Mouse (Mus musculus): ENCODE data around the gene Rgl2. TPM values are rescaled to one million over a fixed set of nuclear protein-coding genes. Genes with fewer than 3 reads are reported as not detected.
A peak's percentile ranks its signal among the peaks of the same experiment; 100 is the strongest.
"Not testable (repeated sequence)": the region's sequence is repeated elsewhere in the genome, so short reads cannot be mapped to it uniquely, and the experiment has no call there.

Gene Rgl2
- 32.5 and 32.9 TPM in 2 replicates for polyA plus RNA-seq (2014; fragmentation: Nextera tagmentation; extraction: Ambion mirVana)

DNA sequence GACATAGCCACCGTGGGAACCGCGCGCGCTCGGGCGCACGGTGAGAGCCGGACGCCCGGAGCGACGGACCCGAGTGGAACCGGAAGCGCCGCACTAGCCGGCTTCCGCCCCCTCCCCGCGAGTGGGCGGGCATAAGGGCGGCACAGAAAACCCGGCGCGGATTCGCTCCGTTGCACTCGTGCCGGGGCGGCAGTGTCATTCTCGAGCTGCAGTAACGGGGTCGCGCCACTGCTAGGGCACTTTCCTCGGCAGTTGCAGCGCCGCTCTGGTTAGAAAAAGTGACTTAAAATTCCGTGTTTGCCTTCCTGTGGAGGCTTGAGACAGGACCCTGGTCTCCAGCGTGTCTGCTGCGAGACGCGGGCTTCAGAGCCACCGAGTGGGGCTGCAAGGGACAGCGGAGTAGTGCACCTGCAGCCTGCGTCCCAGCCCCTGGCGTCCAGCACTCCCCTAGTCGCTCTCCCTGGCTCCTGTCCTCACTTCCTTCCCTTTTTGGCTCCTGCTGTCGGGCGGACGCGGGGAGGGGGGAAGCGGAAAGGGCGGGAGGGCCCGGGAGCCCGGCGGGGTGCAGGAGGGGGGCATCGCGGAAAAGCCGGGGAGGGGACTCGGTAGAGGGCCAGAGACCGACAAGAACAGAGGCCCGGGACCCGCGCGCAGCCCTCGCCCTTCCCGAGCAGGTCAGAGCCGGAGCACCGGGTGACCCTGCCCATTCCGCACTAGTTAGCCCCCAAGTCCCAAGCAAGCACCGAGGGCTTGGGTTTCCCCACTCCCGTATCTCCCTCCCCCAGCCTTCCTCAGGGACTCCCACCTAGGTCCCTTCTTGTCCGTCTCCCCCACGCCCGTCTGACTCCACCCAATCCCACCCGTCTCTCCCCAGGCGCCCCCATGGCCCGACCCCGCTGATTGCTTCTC is at the start of gene Rgl2:
TSS of gene Rgl2 (plus strand) at position 173 of the 909 bp plus-strand sequence.
- Histone ChIP-seq H3K36me3 (ENCODE audit: control insufficient read depth, insufficient read depth, low read length) (0 out of 2 replicates have a peak, but pooled peaks cover 6% of the 10 kb centered on the region), H3K27me3 (ENCODE audit: control insufficient read depth, insufficient read depth, low read length) (no peaks in the 10 kb centered on the region), H3K27ac (ENCODE audit: low read depth, low read length) (peak within 1 kb of the TSS; percentile 87), H3K9me3 (ENCODE audit: control insufficient read depth, low read length) (no peaks in the 10 kb centered on the region), H3K9ac (ENCODE audit: low read depth, low read length) (peak within 1 kb of the TSS; percentile 82), H3K4me1 (replicated peaks; ENCODE audit: control insufficient read depth, insufficient read depth, low read length) (no peaks in the 10 kb centered on the region), H3K4me3 (ENCODE audit: low read depth, low read length) (peak within 1 kb of the TSS; percentile 76), H3K4me2 (replicated peaks; ENCODE audit: low read depth, low read length) (peak within 1 kb of the TSS; percentile 90)
- WGBS = under 1% methylated on average over 73 of the region's 80 CpGs
- ATAC-seq (ENCODE audit: low FRiP score) = peak; percentile 83
- DNase-seq (ENCODE audit: low spot score) = peak; percentile 98

DNA sequence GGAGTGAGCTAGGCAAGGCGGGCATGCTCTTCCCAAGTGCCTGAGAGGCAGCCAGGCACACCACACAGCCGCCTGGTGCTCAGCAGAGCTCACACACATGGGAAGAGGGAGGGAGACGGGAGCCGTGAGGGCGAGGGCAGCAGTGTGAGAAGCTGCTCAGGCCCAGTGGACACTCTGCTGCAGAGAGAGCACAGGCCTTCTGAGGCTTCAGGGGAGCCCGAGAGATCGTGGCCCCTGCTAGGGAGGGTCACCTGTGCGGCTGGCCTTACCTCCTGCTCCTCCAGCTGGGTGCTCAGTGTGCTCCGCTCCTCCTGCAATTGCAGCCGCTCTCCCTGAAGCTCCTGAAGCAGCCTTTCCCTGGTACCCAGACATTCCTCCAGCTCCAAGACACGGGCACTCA is 45.0 kb upstream of the Rgl2 start:
- ATAC-seq (ENCODE audit: low FRiP score); H3K36me3 ChIP-seq (ENCODE audit: control insufficient read depth, insufficient read depth, low read length); H3K9ac ChIP-seq (ENCODE audit: low read depth, low read length); H3K4me2 ChIP-seq (replicated peaks; ENCODE audit: low read depth, low read length); DNase-seq (ENCODE audit: low spot score); H3K4me3 ChIP-seq (ENCODE audit: low read depth, low read length); H3K27me3 ChIP-seq (ENCODE audit: control insufficient read depth, insufficient read depth, low read length); H3K27ac ChIP-seq (ENCODE audit: low read depth, low read length); H3K4me1 ChIP-seq (replicated peaks; ENCODE audit: control insufficient read depth, insufficient read depth, low read length); H3K9me3 ChIP-seq (ENCODE audit: control insufficient read depth, low read length): not testable (repeated sequence)
- 87% methylated on average over 5 of the region's 11 CpGs for WGBS

- DNase-seq (ENCODE audit: low spot score); ATAC-seq (ENCODE audit: low FRiP score); H3K9me3 ChIP-seq (ENCODE audit: control insufficient read depth, low read length); H3K27me3 ChIP-seq (ENCODE audit: control insufficient read depth, insufficient read depth, low read length); H3K4me2 ChIP-seq (replicated peaks; ENCODE audit: low read depth, low read length); H3K4me1 ChIP-seq (replicated peaks; ENCODE audit: control insufficient read depth, insufficient read depth, low read length); H3K27ac ChIP-seq (ENCODE audit: low read depth, low read length); H3K9ac ChIP-seq (ENCODE audit: low read depth, low read length); H3K4me3 ChIP-seq (ENCODE audit: low read depth, low read length); H3K36me3 ChIP-seq (ENCODE audit: control insufficient read depth, insufficient read depth, low read length): not testable (repeated sequence)
- 76% methylated on average over 2 of the region's 2 CpGs for WGBS
These were observed 41.5 kb upstream of the Rgl2 start for GRCm38 (mm10) chr17:33887802-33888201.

DNA sequence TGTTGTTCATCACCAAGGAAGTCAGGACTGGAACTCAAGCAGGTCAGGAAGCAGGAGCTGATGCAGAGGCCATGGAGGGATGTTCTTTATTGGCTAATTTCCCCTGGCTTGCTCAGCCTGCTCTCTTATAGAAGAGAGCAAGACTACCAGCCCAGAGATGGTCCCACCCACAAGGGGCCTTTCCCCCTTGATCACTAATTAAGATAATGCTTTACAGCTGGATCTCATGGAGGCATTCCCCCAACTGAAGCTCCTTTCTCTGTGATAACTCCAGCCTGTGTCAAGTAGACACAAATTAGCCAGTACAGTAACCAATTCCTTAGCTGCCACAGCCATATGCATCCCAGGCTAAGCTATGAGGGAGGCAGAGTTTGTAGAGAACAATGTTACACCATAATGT is 41.1 kb upstream of the Rgl2 start:
- not testable (repeated sequence) for H3K9ac ChIP-seq (ENCODE audit: low read depth, low read length)

GRCm38 (mm10) chr17:33889941-33890532 is 39.3 kb upstream of the Rgl2 start:
- H3K9me3 ChIP-seq (ENCODE audit: control insufficient read depth, low read length); H3K4me1 ChIP-seq (replicated peaks; ENCODE audit: control insufficient read depth, insufficient read depth, low read length); H3K36me3 ChIP-seq (ENCODE audit: control insufficient read depth, insufficient read depth, low read length); DNase-seq (ENCODE audit: low spot score); H3K27me3 ChIP-seq (ENCODE audit: control insufficient read depth, insufficient read depth, low read length); ATAC-seq (ENCODE audit: low FRiP score): not testable (repeated sequence)
- H3K4me3 ChIP-seq (ENCODE audit: low read depth, low read length) = peak overlapping the region; percentile 59
- H3K27ac ChIP-seq (ENCODE audit: low read depth, low read length) = peak overlapping the region; percentile 67
- H3K9ac ChIP-seq (ENCODE audit: low read depth, low read length) = peak overlapping the region; percentile 62
- peak overlapping the region; percentile 55 for H3K4me2 ChIP-seq (replicated peaks; ENCODE audit: low read depth, low read length)
- under 1% methylated on average over 39 of the region's 44 CpGs for WGBS

More for the DNA sequence above, 41.1 kb upstream of the Rgl2 start:
- not testable (repeated sequence) for ATAC-seq (ENCODE audit: low FRiP score); H3K4me2 ChIP-seq (replicated peaks; ENCODE audit: low read depth, low read length); H3K36me3 ChIP-seq (ENCODE audit: control insufficient read depth, insufficient read depth, low read length); H3K4me3 ChIP-seq (ENCODE audit: low read depth, low read length); DNase-seq (ENCODE audit: low spot score); H3K9me3 ChIP-seq (ENCODE audit: control insufficient read depth, low read length); H3K4me1 ChIP-seq (replicated peaks; ENCODE audit: control insufficient read depth, insufficient read depth, low read length); H3K27ac ChIP-seq (ENCODE audit: low read depth, low read length); H3K27me3 ChIP-seq (ENCODE audit: control insufficient read depth, insufficient read depth, low read length)

GRCm38 (mm10) chr17:33890533-33891059 is 38.7 kb upstream of the Rgl2 start, which contains the start of gene Kifc1:
TSS of gene Kifc1 (minus strand) at chr17:33890661.
- peak; percentile 99 for DNase-seq (ENCODE audit: low spot score)
- H3K4me2 ChIP-seq (replicated peaks; ENCODE audit: low read depth, low read length) = peak within 1 kb of the TSS; percentile 55
- peak; percentile 98 for ATAC-seq (ENCODE audit: low FRiP score)
- H3K9me3 ChIP-seq (ENCODE audit: control insufficient read depth, low read length) = no peaks in the 10 kb centered on the region
- no peaks in the 10 kb centered on the region for H3K4me1 ChIP-seq (replicated peaks; ENCODE audit: control insufficient read depth, insufficient read depth, low read length)
- no peaks in the 10 kb centered on the region for H3K27me3 ChIP-seq (ENCODE audit: control insufficient read depth, insufficient read depth, low read length)
- WGBS = under 1% methylated on average over 49 of the region's 49 CpGs
- peak within 1 kb of the TSS; percentile 67 for H3K27ac ChIP-seq (ENCODE audit: low read depth, low read length)
- H3K4me3 ChIP-seq (ENCODE audit: low read depth, low read length) = peak within 1 kb of the TSS; percentile 59
- no peaks in the 10 kb centered on the region for H3K36me3 ChIP-seq (ENCODE audit: control insufficient read depth, insufficient read depth, low read length)
- H3K9ac ChIP-seq (ENCODE audit: low read depth, low read length) = peak within 1 kb of the TSS; percentile 62

DNA sequence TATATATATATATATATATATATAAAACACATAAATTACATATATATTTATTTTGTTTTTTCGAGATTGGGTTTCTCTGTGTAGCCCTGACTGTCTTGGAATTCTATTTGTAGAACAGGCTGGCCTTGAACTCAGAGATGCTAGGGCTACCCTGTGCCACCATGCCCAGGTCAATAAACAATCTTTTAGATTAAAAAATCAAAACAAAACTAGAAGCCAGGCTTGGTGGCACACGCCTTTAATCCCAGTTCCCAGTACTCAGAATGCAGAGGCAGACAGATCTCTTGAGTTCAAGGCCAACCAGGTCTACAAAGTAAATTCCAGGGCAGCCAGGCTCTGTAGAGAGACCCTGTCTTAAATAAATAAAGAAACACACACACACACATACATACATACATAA is 38.0 kb upstream of the Rgl2 start:
- Histone ChIP-seq H3K27ac (ENCODE audit: low read depth, low read length) (no peak overlapping the region), H3K9ac (ENCODE audit: low read depth, low read length) (no peak overlapping the region), H3K4me1 (replicated peaks; ENCODE audit: control insufficient read depth, insufficient read depth, low read length) (no peaks in the 10 kb centered on the region), H3K27me3 (ENCODE audit: control insufficient read depth, insufficient read depth, low read length) (no peaks in the 10 kb centered on the region), H3K4me3 (ENCODE audit: low read depth, low read length) (no peak overlapping the region), H3K9me3 (ENCODE audit: control insufficient read depth, low read length) (no peaks in the 10 kb centered on the region), H3K4me2 (replicated peaks; ENCODE audit: low read depth, low read length) (no peak overlapping the region), H3K36me3 (ENCODE audit: control insufficient read depth, insufficient read depth, low read length) (no peaks in the 10 kb centered on the region)
- no peak for ATAC-seq (ENCODE audit: low FRiP score)
- DNase-seq (ENCODE audit: low spot score) = no peak
- WGBS = 80% methylated on average over 2 of the region's 2 CpGs

GRCm38 (mm10) chr17:33891892-33892291 is 37.5 kb upstream of the Rgl2 start:
- not testable (repeated sequence) for DNase-seq (ENCODE audit: low spot score); H3K4me3 ChIP-seq (ENCODE audit: low read depth, low read length); H3K9me3 ChIP-seq (ENCODE audit: control insufficient read depth, low read length); H3K27me3 ChIP-seq (ENCODE audit: control insufficient read depth, insufficient read depth, low read length); H3K27ac ChIP-seq (ENCODE audit: low read depth, low read length); H3K9ac ChIP-seq (ENCODE audit: low read depth, low read length); H3K36me3 ChIP-seq (ENCODE audit: control insufficient read depth, insufficient read depth, low read length); H3K4me2 ChIP-seq (replicated peaks; ENCODE audit: low read depth, low read length); ATAC-seq (ENCODE audit: low FRiP score); H3K4me1 ChIP-seq (replicated peaks; ENCODE audit: control insufficient read depth, insufficient read depth, low read length)
- WGBS = 66% methylated on average over 6 of the region's 6 CpGs

Measured in hindbrain, embryonic 11.5 days (tissue).